Mouse (Mus musculus): Measurements from ENCODE around the gene Mrtfa.

The Mrtfa gene

GRCm38 (mm10) chr15:80994959-80995358 lies 195.6 kb downstream of the Mrtfa start:
- no peak for DNase-seq (ENCODE audit: inconsistent ontology term)

GRCm38 (mm10) chr15:80989712-80990111 lies 200.8 kb downstream of the Mrtfa start:
- DNase-seq (ENCODE audit: inconsistent ontology term), result no peak

- DNase-seq (ENCODE audit: inconsistent ontology term), result no peak
These were observed 202.2 kb downstream of the Mrtfa start for GRCm38 (mm10) chr15:80988331-80988730.

GRCm38 (mm10) chr15:80983264-80983663 lies 207.3 kb downstream of the Mrtfa start:
- no peak for DNase-seq (ENCODE audit: inconsistent ontology term)

DNA sequence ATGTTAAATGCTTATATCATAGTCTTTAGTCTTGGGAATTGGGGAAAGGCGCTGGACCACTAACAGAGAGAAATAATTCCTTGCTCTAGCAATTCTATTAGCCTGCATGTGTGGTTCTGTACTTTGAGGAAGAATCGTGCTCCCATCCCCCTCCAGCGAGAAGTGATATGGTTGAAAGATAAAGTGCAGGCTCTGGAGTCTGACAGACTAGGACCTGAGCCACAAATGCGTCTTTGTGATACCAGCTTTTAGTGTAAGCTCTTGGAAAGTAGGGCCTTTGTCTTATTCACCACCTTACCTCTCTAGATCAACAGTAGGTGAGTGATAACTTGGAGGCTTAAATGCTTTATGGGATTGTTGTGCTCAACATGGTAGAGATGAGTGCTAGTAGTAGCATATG lies 209.4 kb downstream of the Mrtfa start:
- DNase-seq (ENCODE audit: inconsistent ontology term), result no peak

DNA sequence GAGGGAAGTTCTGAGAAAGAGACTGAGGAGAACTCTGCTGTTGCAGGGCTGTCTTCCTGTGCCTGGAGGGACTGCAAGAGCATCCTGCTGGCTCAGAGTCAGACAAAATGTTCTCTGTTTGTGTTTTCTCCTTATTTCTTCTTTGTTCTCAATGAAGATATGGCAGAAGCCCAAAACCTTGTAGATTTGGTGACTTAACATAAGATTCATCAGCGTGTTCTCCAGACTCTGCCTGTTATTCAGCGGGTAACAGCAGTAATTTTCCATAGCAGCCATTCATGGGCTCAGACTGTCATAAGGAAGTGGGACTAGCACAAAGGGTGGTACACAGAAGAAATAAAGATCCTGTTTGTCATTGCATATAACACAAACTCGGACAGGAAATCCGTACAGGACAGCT lies 210.9 kb downstream of the Mrtfa start:
- peak; percentile 3 for DNase-seq (ENCODE audit: inconsistent ontology term)

DNA sequence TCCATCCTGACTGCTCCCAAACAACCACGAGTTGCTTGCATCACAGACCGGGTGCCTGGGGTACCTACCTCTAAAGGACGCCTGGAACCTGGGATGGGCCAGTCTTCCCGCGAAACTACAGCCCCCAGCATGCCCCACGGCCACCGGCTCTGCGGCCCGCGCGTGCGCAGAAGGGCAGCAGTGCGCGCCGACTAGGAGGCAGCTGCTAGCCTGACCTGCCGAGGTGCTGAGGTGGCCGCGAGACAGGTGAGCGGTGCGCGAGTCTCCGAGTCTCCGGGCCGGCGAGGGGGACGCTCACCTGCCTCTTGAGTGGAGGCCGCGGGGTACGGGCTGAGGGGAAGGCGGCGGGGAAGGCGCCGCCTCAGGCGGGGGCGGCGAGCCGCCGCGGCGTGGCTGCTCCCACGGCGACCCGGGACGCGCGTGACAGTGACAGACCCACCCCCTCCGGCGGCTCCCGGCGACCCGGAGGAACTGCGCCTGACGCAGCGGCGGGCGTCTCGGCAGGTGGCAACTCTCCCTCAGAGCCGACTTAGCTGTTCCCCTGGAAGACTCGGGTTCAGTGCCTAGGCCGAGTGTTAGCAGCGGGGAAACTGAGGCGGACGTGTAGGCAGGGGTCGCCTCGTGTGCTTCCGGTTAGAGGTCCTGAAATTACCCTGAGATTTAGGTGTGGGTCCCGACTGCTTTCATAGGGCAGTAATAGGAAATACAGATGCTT lies 212.8 kb downstream of the Mrtfa start, which contains the start of gene Sgsm3:
Sgsm3 (plus strand) TSS at position 146 of the 715 bp plus-strand sequence.
- peak; percentile 89 for DNase-seq (ENCODE audit: inconsistent ontology term)

GRCm38 (mm10) chr15:80975666-80976065 lies 214.9 kb downstream of the Mrtfa start:
- no peak for DNase-seq (ENCODE audit: inconsistent ontology term)

GRCm38 (mm10) chr15:80974311-80974710 lies 216.2 kb downstream of the Mrtfa start:
- no peak for DNase-seq (ENCODE audit: inconsistent ontology term)

DNA sequence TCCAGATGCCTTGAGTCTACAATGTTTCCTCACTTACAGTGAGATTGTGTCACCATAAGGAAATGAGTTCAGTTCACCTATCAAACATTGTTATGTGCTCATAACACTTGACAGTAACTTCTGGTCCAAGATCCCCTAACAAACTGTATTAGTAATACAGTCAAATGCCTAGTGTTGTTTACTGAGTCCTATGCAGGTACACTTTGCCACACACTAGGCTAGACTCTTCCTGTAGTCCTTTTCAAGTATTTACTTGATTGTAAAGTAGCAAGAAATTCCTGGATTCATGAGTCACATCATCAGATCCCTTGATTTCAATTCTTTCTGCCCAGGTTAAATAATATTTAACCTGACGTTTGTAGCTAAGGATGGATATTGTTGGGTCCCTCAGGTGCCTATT lies 221.2 kb downstream of the Mrtfa start:
- no peak for DNase-seq (ENCODE audit: inconsistent ontology term)

All from Muller cell, postnatal 12 days (primary cell).